Mouse (Mus musculus) left cerebral cortex, adult 18-20 months (tissue): ENCODE measurements around the gene Rnf144b. TPM values are rescaled to one million over a fixed set of nuclear protein-coding genes. Genes with fewer than 3 reads are reported as not detected.

Experiments used
- DNase-seq, 2 experiments: peaks; one replicate each; pipeline ENCODE4 v3.0.0; 2021 to 2022; ENCODE audit warnings: low spot score in 2 of 2, mixed read lengths in 1 of 2
- total RNA-seq, 2 experiments: library from RNA; stranded (reverse); gene quantifications; 2 replicates each; pipeline ENCODE4 v1.2.3; 2021

The Rnf144b gene
- total RNA-seq, 2 experiments from 2014 or later = 22.5 to 26.3 TPM

- DNase-seq = peak in 1 of 2 experiments; percentile 31
These were observed 1.0 kb upstream of the Rnf144b start for GRCm38 (mm10) chr13:47121333-47121889.

- no peak for DNase-seq
These were observed 2.0 kb downstream of the Rnf144b start for GRCm38 (mm10) chr13:47124449-47124848.

GRCm38 (mm10) chr13:47124986-47125385 is 2.5 kb downstream of the Rnf144b start:
- DNase-seq = no peak

- DNase-seq = no peak
These were observed 3.1 kb downstream of the Rnf144b start for GRCm38 (mm10) chr13:47125595-47125994.

GRCm38 (mm10) chr13:47129090-47129489 is 6.6 kb downstream of the Rnf144b start:
- no peak for DNase-seq

- DNase-seq = no peak
These were observed 10.6 kb downstream of the Rnf144b start for GRCm38 (mm10) chr13:47133058-47133457.

- peak; percentile 57 to 60 for DNase-seq
These were observed 12.4 kb downstream of the Rnf144b start for GRCm38 (mm10) chr13:47134836-47135235.

- DNase-seq = no peak
These were observed 13.3 kb downstream of the Rnf144b start for GRCm38 (mm10) chr13:47135741-47136140.

- DNase-seq = no peak
These were observed 20.3 kb downstream of the Rnf144b start for GRCm38 (mm10) chr13:47142764-47143163.

- DNase-seq = no peak
These were observed 23.5 kb downstream of the Rnf144b start for GRCm38 (mm10) chr13:47145939-47146338.

GRCm38 (mm10) chr13:47146388-47146787 is 23.9 kb downstream of the Rnf144b start:
- no peak for DNase-seq

GRCm38 (mm10) chr13:47148573-47148972 is 26.1 kb downstream of the Rnf144b start:
- peak; percentile 75 to 79 for DNase-seq

GRCm38 (mm10) chr13:47149993-47150392 is 27.5 kb downstream of the Rnf144b start:
- DNase-seq = no peak

- no peak for DNase-seq
These were observed 28.6 kb downstream of the Rnf144b start for GRCm38 (mm10) chr13:47151060-47151459.

GRCm38 (mm10) chr13:47152390-47152789 is 29.9 kb downstream of the Rnf144b start:
- DNase-seq = peak in 1 of 2 experiments; percentile 42

- no peak for DNase-seq
These were observed 30.8 kb downstream of the Rnf144b start for GRCm38 (mm10) chr13:47153206-47153605.

GRCm38 (mm10) chr13:47154866-47155265 is 32.4 kb downstream of the Rnf144b start:
- DNase-seq = no peak

GRCm38 (mm10) chr13:47156841-47157240 is 34.4 kb downstream of the Rnf144b start:
- no peak for DNase-seq

- DNase-seq = no peak
These were observed 39.5 kb downstream of the Rnf144b start for GRCm38 (mm10) chr13:47162001-47162400.

- no peak for DNase-seq
These were observed 42.3 kb downstream of the Rnf144b start for GRCm38 (mm10) chr13:47164732-47165131.

GRCm38 (mm10) chr13:47165261-47165660 is 42.8 kb downstream of the Rnf144b start:
- DNase-seq = no peak

- no peak for DNase-seq
These were observed 46.0 kb downstream of the Rnf144b start for GRCm38 (mm10) chr13:47168484-47168883.

- DNase-seq = no peak
These were observed 47.6 kb downstream of the Rnf144b start for GRCm38 (mm10) chr13:47170026-47170425.
